Comparison of ENCODE assay signal across 8 mouse cellular contexts in genomic region chr19:41264331-41264799, GRCm38 (mm10). TPM values are rescaled to one million over a fixed set of nuclear protein-coding genes. Genes with fewer than 3 reads are reported as not detected.
DNase-seq lines count a peak whose midpoint lies in the region; ATAC-seq and TF ChIP-seq lines count a peak whose summit lies in the region.

No protein-coding gene starts in this region.

- TF ChIP-seq POLR2A in bone marrow, adult 2 months (IDR thresholded peaks at IDR 0.05; ENCODE audit: borderline replicate concordance, control insufficient read depth, low read depth, low read length) = no peak

- peak overlapping the region; percentile 66 for H3K4me2 ChIP-seq in forebrain, embryonic 14.5 days (ENCODE audit: low read length)
- H3K4me2 ChIP-seq in liver, embryonic 14.5 days (ENCODE audit: low read depth) = peak overlapping the region; percentile 84

- H3K36me3 ChIP-seq in forebrain, embryonic 14.5 days (ENCODE audit: control insufficient read depth, insufficient read depth, low read length) = no peaks in the 10 kb centered on the region
- no peaks in the 10 kb centered on the region for H3K36me3 ChIP-seq in liver, embryonic 14.5 days (replicated peaks; ENCODE audit: control insufficient read depth, insufficient read depth, low read depth)

- no peak for TF ChIP-seq CTCF in layer of hippocampus, adult 2 months (conservative IDR thresholded peaks at IDR 0.05)
- TF ChIP-seq CTCF in bone marrow, adult 2 months (IDR thresholded peaks at IDR 0.05; ENCODE audit: control insufficient read depth, insufficient read depth, low read length) = no peak
- no peak for TF ChIP-seq CTCF in liver, embryonic 14.5 days (IDR thresholded peaks at IDR 0.05; ENCODE audit: low read depth)

- peak overlapping the region; percentile 96 for H3K9ac ChIP-seq in forebrain, embryonic 14.5 days (ENCODE audit: low read length)
- peak overlapping the region; percentile 85 for H3K9ac ChIP-seq in liver, embryonic 14.5 days (replicated peaks)

- no peak for TF ChIP-seq EP300 in liver, embryonic 14.5 days (IDR thresholded peaks at IDR 0.05; ENCODE audit: low read depth)

- H3K9me3 ChIP-seq in forebrain, embryonic 14.5 days (replicated peaks; ENCODE audit: control insufficient read depth, low read length) = no peaks in the 10 kb centered on the region
- H3K9me3 ChIP-seq in liver, embryonic 14.5 days (ENCODE audit: control insufficient read depth, low read length) = no peaks in the 10 kb centered on the region

- DNase-seq in layer of hippocampus, adult 2 months (ENCODE audit: low spot score in 2 of 2) = no peak
- no peak for DNase-seq in layer of hippocampus, postnatal 14 days (ENCODE audit: low spot score in 2 of 2)
- no peak for DNase-seq in forebrain, embryonic 14.5 days (ENCODE audit: low spot score)
- no peak for DNase-seq in liver, embryonic 14.5 days (ENCODE audit: low read depth in 3 of 3, low spot score in 3 of 3)
- peak; percentile 21 for DNase-seq in telencephalon, adult 2 months (ENCODE audit: low read depth, low spot score)
- no peak for DNase-seq in ovary, postnatal 10 days (ENCODE audit: low spot score)

- H3K4me1 ChIP-seq in bone marrow, adult 2 months (ENCODE audit: control insufficient read depth, insufficient read depth, low read length) = peaks cover 2% of the 10 kb centered on the region
- H3K4me1 ChIP-seq in forebrain, embryonic 14.5 days (ENCODE audit: control insufficient read depth, insufficient read depth, low read length) = peaks cover 7% of the 10 kb centered on the region
- peaks cover 4 to 9% of the 10 kb centered on the region in 2 experiments; a peak in 2 of 4 replicates for H3K4me1 ChIP-seq in liver, embryonic 14.5 days (replicated peaks; ENCODE audit: control insufficient read depth in 2 of 2, insufficient read depth in 2 of 2, low read length in 1 of 2)

- 13% methylated on average over 13 of the region's 13 CpGs for WGBS in bone marrow, adult 2 months
- 37% methylated on average over 13 of the region's 13 CpGs for WGBS in forebrain, embryonic 14.5 days
- WGBS in liver, embryonic 14.5 days (ENCODE audit: insufficient replicate concordance) = 16% methylated on average over 13 of the region's 13 CpGs

- ATAC-seq in forebrain, embryonic 14.5 days = no peak
- 0 out of 2 replicates have a peak, but pooled peaks have one; percentile 5 for ATAC-seq in liver, embryonic 14.5 days (ENCODE audit: insufficient read depth)
- no peak for ATAC-seq in granulocyte monocyte progenitor cell, adult 5-6 weeks (replicated peaks; ENCODE audit: poor library complexity, severe bottlenecking)

- peak overlapping the region; percentile 99 for H3K27ac ChIP-seq in layer of hippocampus, adult 2 months
- peak overlapping the region; percentile 99 for H3K27ac ChIP-seq in bone marrow, adult 2 months (ENCODE audit: control insufficient read depth, insufficient read depth, low read depth, low read length, poor library complexity)
- peak overlapping the region; percentile 96 for H3K27ac ChIP-seq in forebrain, embryonic 14.5 days (ENCODE audit: low read depth, low read length)
- peak overlapping the region; percentile 82; the same call in 1 of the 2 replicates for H3K27ac ChIP-seq in liver, embryonic 14.5 days

- peak overlapping the region; percentile 94 for H3K4me3 ChIP-seq in layer of hippocampus, adult 2 months
- H3K4me3 ChIP-seq in bone marrow, adult 2 months (replicated peaks; ENCODE audit: control insufficient read depth, low read depth, low read length) = peak overlapping the region; percentile 78
- H3K4me3 ChIP-seq in forebrain, embryonic 14.5 days (ENCODE audit: low read depth, low read length) = peak overlapping the region; percentile 92
- H3K4me3 ChIP-seq in liver, embryonic 14.5 days (ENCODE audit: insufficient read depth in 1 of 2, low read depth in 2 of 2, low read length in 2 of 2) = peak overlapping the region; percentile 79

- H3K27me3 ChIP-seq in forebrain, embryonic 14.5 days (replicated peaks; ENCODE audit: control insufficient read depth, insufficient read depth, low read length) = no peaks in the 10 kb centered on the region
- no peaks in the 10 kb centered on the region for H3K27me3 ChIP-seq in liver, embryonic 14.5 days (ENCODE audit: control insufficient read depth, insufficient read depth, low read length)

RNA-seq across cellular contexts. Expression of gene Tm9sf3, which starts 0.6 kb away (rescaled TPM):
- 100 to 1,000 TPM; 114 to 118 TPM for total RNA-seq in layer of hippocampus, adult 2 months (2021)
- 100 to 1,000 TPM; 130 to 136 TPM for total RNA-seq in layer of hippocampus, postnatal 14 days (2021)
- 19.7 and 38.0 TPM in 2 replicates for polyA plus RNA-seq in bone marrow, adult 2 months (2011; ENCODE audit: insufficient read depth, insufficient read length, low replicate concordance, missing spikeins)
- polyA plus RNA-seq in forebrain, embryonic 14.5 days (2014; fragmentation: Nextera tagmentation; extraction: Ambion mirVana) = 81.5 and 88.2 TPM in 2 replicates
- polyA plus RNA-seq in liver, embryonic 14.5 days (2012; rRNA removed) = 22.5 and 35.0 TPM in 2 replicates
- polyA plus RNA-seq in liver, embryonic 14.5 days (2014; fragmentation: Nextera tagmentation; extraction: Ambion mirVana) = 53.0 and 59.2 TPM in 2 replicates
- total RNA-seq in granulocyte monocyte progenitor cell, adult 5-6 weeks (2014; fragmentation: Nextera tagmentation) = 133 TPM in 2 replicates
- 296 and 339 TPM in 2 replicates for total RNA-seq in granulocyte monocyte progenitor cell, adult 5-6 weeks (2017)

RNA-seq across cellular contexts. Expression of gene Tll2, which starts 57.7 kb away (rescaled TPM):
- under 1 TPM; 0.61 to 0.69 TPM for total RNA-seq in layer of hippocampus, adult 2 months (2021)
- total RNA-seq in layer of hippocampus, postnatal 14 days (2021) = under 1 TPM; 0.60 to 0.72 TPM
- not detected in 2 replicates for polyA plus RNA-seq in bone marrow, adult 2 months (2011; ENCODE audit: insufficient read depth, insufficient read length, low replicate concordance, missing spikeins)
- 0.89 and 0.97 TPM in 2 replicates for polyA plus RNA-seq in forebrain, embryonic 14.5 days (2014; fragmentation: Nextera tagmentation; extraction: Ambion mirVana)
- not detected in 2 replicates for polyA plus RNA-seq in liver, embryonic 14.5 days (2012; rRNA removed)
- polyA plus RNA-seq in liver, embryonic 14.5 days (2014; fragmentation: Nextera tagmentation; extraction: Ambion mirVana) = not detected in 2 replicates
- total RNA-seq in granulocyte monocyte progenitor cell, adult 5-6 weeks (2014; fragmentation: Nextera tagmentation) = not detected in 2 replicates
- not detected in 2 replicates for total RNA-seq in granulocyte monocyte progenitor cell, adult 5-6 weeks (2017)
